Mouse (Mus musculus) forebrain, embryonic 15.5 days (tissue): ENCODE measurements at regions not wholly inside any gene's neighbourhood (a gene's known extent, or its start where the extent isn't known, plus 50 kb on each side); places are given as distances from the start of the nearest gene placed in this dataset.

Experiments used
- ATAC-seq: fragments of 200-750 bp; cut with Nextera tagmentation; replicated peaks from 2 replicates; pipeline ENCODE4 v1.8.0; 2017; ENCODE audit warnings: mild to moderate bottlenecking, moderate TSS enrichment, moderate library complexity
- H3K27ac ChIP-seq: fragments of 300-500 bp; sonication (generic); replicated peaks from 2 replicates; pipeline ENCODE4 v1.5.1; 2015; ENCODE audit warnings: mild to moderate bottlenecking, inconsistent platforms
- H3K27me3 ChIP-seq: fragments of 300-500 bp; sonication (generic); 2 replicates; pipeline ENCODE4 v1.6.1; 2015; ENCODE audit warnings: inconsistent platforms
- H3K36me3 ChIP-seq: fragments of 300-500 bp; sonication (generic); 2 replicates; pipeline ENCODE4 v1.6.1; 2015; ENCODE audit warnings: mild to moderate bottlenecking, inconsistent platforms
- H3K4me1 ChIP-seq: fragments of 300-500 bp; sonication (generic); 2 replicates; pipeline ENCODE4 v1.6.1; 2015; ENCODE audit warnings: inconsistent platforms
- H3K4me2 ChIP-seq: fragments of 300-500 bp; sonication (generic); replicated peaks from 2 replicates; pipeline ENCODE4 v1.6.1; 2015; ENCODE audit warnings: mild to moderate bottlenecking, inconsistent platforms
- H3K4me3 ChIP-seq: fragments of 300-500 bp; sonication (generic); 2 replicates; pipeline ENCODE4 v1.5.1; 2015; ENCODE audit warnings: mild to moderate bottlenecking, inconsistent platforms
- H3K9ac ChIP-seq: fragments of 300-500 bp; sonication (generic); replicated peaks from 2 replicates; pipeline ENCODE4 v1.6.1; 2015; ENCODE audit warnings: mild to moderate bottlenecking, inconsistent platforms
- H3K9me3 ChIP-seq: fragments of 300-500 bp; sonication (generic); 2 replicates; pipeline ENCODE4 v1.6.1; 2016; ENCODE audit warnings: inconsistent platforms
- WGBS: fragments of 180-500 bp; shearing (Covaris S2); methylation state at CpG from one replicate; pipeline ENCODE4 v1.1.7; 2015; ENCODE audit warnings: mixed read lengths; 5-methylcytosine and 5-hydroxymethylcytosine counted together

GRCm38 (mm10) chr15:27137580-27137979, 242.2 kb upstream of the Fbxl7 start:
- 65% methylated on average over 5 of the region's 5 CpGs for WGBS
- Histone ChIP-seq H3K27me3 (no peaks in the 10 kb centered on the region), H3K9me3 (no peaks in the 10 kb centered on the region), H3K4me2 (no peak overlapping the region), H3K9ac (no peak overlapping the region), H3K4me3 (no peak overlapping the region), H3K36me3 (no peaks in the 10 kb centered on the region), H3K4me1 (no peaks in the 10 kb centered on the region), H3K27ac (no peak overlapping the region)
- no peak for ATAC-seq

- peak; percentile 88 for ATAC-seq
- Histone ChIP-seq H3K9ac (no peak overlapping the region), H3K27ac (no peak overlapping the region), H3K4me2 (no peak overlapping the region), H3K36me3 (no peaks in the 10 kb centered on the region), H3K9me3 (no peaks in the 10 kb centered on the region), H3K4me3 (no peak overlapping the region), H3K27me3 (no peaks in the 10 kb centered on the region), H3K4me1 (peaks cover 3% of the 10 kb centered on the region; the same call in 1 of the 2 replicates)
- 35% methylated on average over 6 of the region's 6 CpGs for WGBS
Measured at GRCm38 (mm10) chr15:27145860-27146259, 250.5 kb upstream of the Fbxl7 start.

- no peaks in the 10 kb centered on the region for H3K36me3 ChIP-seq
- H3K27me3 ChIP-seq = no peaks in the 10 kb centered on the region
- H3K9me3 ChIP-seq = no peaks in the 10 kb centered on the region
- WGBS = 73% methylated on average over 5 of the region's 5 CpGs
- no peak overlapping the region for H3K9ac ChIP-seq
- H3K4me2 ChIP-seq = no peak overlapping the region
- no peak overlapping the region for H3K27ac ChIP-seq
- no peak overlapping the region for H3K4me3 ChIP-seq
- no peaks in the 10 kb centered on the region for H3K4me1 ChIP-seq
- no peak for ATAC-seq
Measured at GRCm38 (mm10) chr15:27160986-27161385, 265.6 kb upstream of the Fbxl7 start.

- 88% methylated on average over 1 of the region's 1 CpGs for WGBS
- no peaks in the 10 kb centered on the region for H3K36me3 ChIP-seq
- H3K4me2 ChIP-seq = no peak overlapping the region
- no peaks in the 10 kb centered on the region for H3K9me3 ChIP-seq
- H3K27me3 ChIP-seq = no peaks in the 10 kb centered on the region
- no peak overlapping the region for H3K4me3 ChIP-seq
- no peak overlapping the region for H3K27ac ChIP-seq
- H3K4me1 ChIP-seq = no peaks in the 10 kb centered on the region
- ATAC-seq = no peak
- H3K9ac ChIP-seq = no peak overlapping the region
Measured at GRCm38 (mm10) chr15:27167484-27167883, 272.1 kb upstream of the Fbxl7 start.

- no peak overlapping the region for H3K27ac ChIP-seq
- 85% methylated on average over 7 of the region's 7 CpGs for WGBS
- H3K36me3 ChIP-seq = no peaks in the 10 kb centered on the region
- no peaks in the 10 kb centered on the region for H3K9me3 ChIP-seq
- no peak overlapping the region for H3K4me3 ChIP-seq
- H3K27me3 ChIP-seq = no peaks in the 10 kb centered on the region
- H3K9ac ChIP-seq = no peak overlapping the region
- H3K4me1 ChIP-seq = no peaks in the 10 kb centered on the region
- ATAC-seq = no peak
- no peak overlapping the region for H3K4me2 ChIP-seq
Measured at GRCm38 (mm10) chr15:27169846-27170245, 274.5 kb upstream of the Fbxl7 start.

- Histone ChIP-seq H3K9ac (no peak overlapping the region), H3K4me3 (no peak overlapping the region), H3K27me3 (no peaks in the 10 kb centered on the region), H3K9me3 (no peaks in the 10 kb centered on the region), H3K4me1 (peaks cover 8% of the 10 kb centered on the region), H3K36me3 (no peaks in the 10 kb centered on the region), H3K27ac (no peak overlapping the region), H3K4me2 (no peak overlapping the region)
- ATAC-seq = no peak
- WGBS = 12% methylated on average over 5 of the region's 5 CpGs
Measured at GRCm38 (mm10) chr15:27173506-27173905, 278.1 kb upstream of the Fbxl7 start.

GRCm38 (mm10) chr15:27178084-27178935, 282.9 kb upstream of the Fbxl7 start:
- peaks cover 10% of the 10 kb centered on the region for H3K4me1 ChIP-seq
- H3K27me3 ChIP-seq = no peaks in the 10 kb centered on the region
- H3K36me3 ChIP-seq = no peaks in the 10 kb centered on the region
- no peak overlapping the region for H3K27ac ChIP-seq
- WGBS = 16% methylated on average over 13 of the region's 13 CpGs
- no peak overlapping the region for H3K4me3 ChIP-seq
- 0 out of 2 replicates have a peak, but pooled peaks have one; percentile 53 for ATAC-seq
- no peak overlapping the region for H3K9ac ChIP-seq
- H3K9me3 ChIP-seq = no peaks in the 10 kb centered on the region
- peak overlapping the region; percentile 11 for H3K4me2 ChIP-seq

- ATAC-seq = peak; percentile 77
- no peak overlapping the region for H3K9ac ChIP-seq
- H3K4me2 ChIP-seq = no peak overlapping the region
- no peaks in the 10 kb centered on the region for H3K27me3 ChIP-seq
- no peak overlapping the region for H3K27ac ChIP-seq
- no peak overlapping the region for H3K4me3 ChIP-seq
- WGBS = 48% methylated on average over 4 of the region's 4 CpGs
- H3K4me1 ChIP-seq = no peaks in the 10 kb centered on the region
- no peaks in the 10 kb centered on the region for H3K36me3 ChIP-seq
- no peaks in the 10 kb centered on the region for H3K9me3 ChIP-seq
Measured at GRCm38 (mm10) chr15:27189699-27190098, 276.8 kb upstream of the Ank start.

GRCm38 (mm10) chr15:27201513-27201912, 265.0 kb upstream of the Ank start:
- Histone ChIP-seq H3K36me3 (no peaks in the 10 kb centered on the region), H3K9me3 (no peaks in the 10 kb centered on the region), H3K4me3 (no peak overlapping the region), H3K4me2 (no peak overlapping the region), H3K9ac (no peak overlapping the region), H3K27ac (no peak overlapping the region), H3K4me1 (no peaks in the 10 kb centered on the region), H3K27me3 (no peaks in the 10 kb centered on the region)
- ATAC-seq = no peak
- 94% methylated on average over 3 of the region's 3 CpGs for WGBS

GRCm38 (mm10) chr15:27204888-27205287, 261.6 kb upstream of the Ank start:
- WGBS = 50% methylated on average over 6 of the region's 6 CpGs
- Histone ChIP-seq H3K27me3 (no peaks in the 10 kb centered on the region), H3K9ac (no peak overlapping the region), H3K4me2 (no peak overlapping the region), H3K9me3 (no peaks in the 10 kb centered on the region), H3K4me1 (no peaks in the 10 kb centered on the region), H3K36me3 (no peaks in the 10 kb centered on the region), H3K4me3 (no peak overlapping the region), H3K27ac (no peak overlapping the region)
- no peak for ATAC-seq

GRCm38 (mm10) chr15:27207446-27207845, 259.0 kb upstream of the Ank start:
- 76% methylated on average over 11 of the region's 11 CpGs for WGBS
- Histone ChIP-seq H3K27ac (no peak overlapping the region), H3K4me1 (no peaks in the 10 kb centered on the region), H3K27me3 (no peaks in the 10 kb centered on the region), H3K9me3 (no peaks in the 10 kb centered on the region), H3K36me3 (no peaks in the 10 kb centered on the region), H3K4me3 (no peak overlapping the region), H3K4me2 (no peak overlapping the region), H3K9ac (no peak overlapping the region)
- 0 out of 2 replicates have a peak, but pooled peaks have one; percentile 41 for ATAC-seq

GRCm38 (mm10) chr15:27216387-27216786, 250.1 kb upstream of the Ank start:
- ATAC-seq = no peak
- H3K27me3 ChIP-seq = no peaks in the 10 kb centered on the region
- H3K27ac ChIP-seq = no peak overlapping the region
- H3K4me1 ChIP-seq = no peaks in the 10 kb centered on the region
- H3K4me3 ChIP-seq = no peak overlapping the region
- no peak overlapping the region for H3K4me2 ChIP-seq
- no peaks in the 10 kb centered on the region for H3K9me3 ChIP-seq
- 43% methylated on average over 7 of the region's 7 CpGs for WGBS
- no peaks in the 10 kb centered on the region for H3K36me3 ChIP-seq
- H3K9ac ChIP-seq = no peak overlapping the region
